Mouse (Mus musculus) neural tube, embryonic 15.5 days (tissue): ENCODE results near the gene 6430531B16Rik. TPM values are rescaled to one million over a fixed set of nuclear protein-coding genes. Genes with fewer than 3 reads are reported as not detected.

ENCODE experiments used
- ATAC-seq: fragments of 200-750 bp; cut with Nextera tagmentation; 2 replicates; pipeline ENCODE4 v1.8.0; 2017; ENCODE audit warnings: mild to moderate bottlenecking, moderate TSS enrichment, moderate library complexity; ENCODE audit not compliant: low FRiP score
- H3K27ac ChIP-seq: fragments of 300-500 bp; sonication (generic); replicated peaks from 2 replicates; pipeline ENCODE4 v1.5.1; 2015; ENCODE audit warnings: mild to moderate bottlenecking, inconsistent platforms
- H3K27me3 ChIP-seq: fragments of 300-500 bp; sonication (generic); replicated peaks from 2 replicates; pipeline ENCODE4 v1.6.1; 2015; ENCODE audit warnings: inconsistent platforms
- H3K36me3 ChIP-seq: fragments of 300-500 bp; sonication (generic); 2 replicates; pipeline ENCODE4 v1.6.1; 2015; ENCODE audit warnings: inconsistent platforms
- H3K4me1 ChIP-seq: fragments of 300-500 bp; sonication (generic); 2 replicates; pipeline ENCODE4 v1.6.1; 2015; ENCODE audit warnings: inconsistent platforms
- H3K4me2 ChIP-seq: fragments of 300-500 bp; sonication (generic); 2 replicates; pipeline ENCODE4 v1.6.1; 2015; ENCODE audit warnings: inconsistent platforms, mild to moderate bottlenecking, moderate library complexity
- H3K4me3 ChIP-seq: fragments of 300-500 bp; sonication (generic); replicated peaks from 2 replicates; pipeline ENCODE4 v1.5.1; 2015; ENCODE audit warnings: mild to moderate bottlenecking, inconsistent platforms
- H3K9ac ChIP-seq: fragments of 300-500 bp; sonication (generic); replicated peaks from 2 replicates; pipeline ENCODE4 v1.6.1; 2015; ENCODE audit warnings: mild to moderate bottlenecking, inconsistent platforms
- H3K9me3 ChIP-seq: fragments of 300-500 bp; sonication (generic); replicated peaks from 2 replicates; pipeline ENCODE4 v1.6.1; 2016; ENCODE audit warnings: inconsistent platforms
- WGBS: fragments of 180-500 bp; shearing (Covaris S2); methylation state at CpG from one replicate; pipeline ENCODE4 v1.1.7; 2015; ENCODE audit warnings: mixed read lengths; 5-methylcytosine and 5-hydroxymethylcytosine counted together
- polyA plus RNA-seq: library from polyadenylated mRNA; unstranded; fragments of >200 nt; fragmentation: Nextera tagmentation; extraction: Ambion mirVana; gene quantifications from 2 replicates; pipeline ENCODE4 v1.2.1, GENCODE M21; 2015

The 6430531B16Rik gene
- polyA plus RNA-seq, 1 experiment from 2014 or later = 0.82 TPM

DNA sequence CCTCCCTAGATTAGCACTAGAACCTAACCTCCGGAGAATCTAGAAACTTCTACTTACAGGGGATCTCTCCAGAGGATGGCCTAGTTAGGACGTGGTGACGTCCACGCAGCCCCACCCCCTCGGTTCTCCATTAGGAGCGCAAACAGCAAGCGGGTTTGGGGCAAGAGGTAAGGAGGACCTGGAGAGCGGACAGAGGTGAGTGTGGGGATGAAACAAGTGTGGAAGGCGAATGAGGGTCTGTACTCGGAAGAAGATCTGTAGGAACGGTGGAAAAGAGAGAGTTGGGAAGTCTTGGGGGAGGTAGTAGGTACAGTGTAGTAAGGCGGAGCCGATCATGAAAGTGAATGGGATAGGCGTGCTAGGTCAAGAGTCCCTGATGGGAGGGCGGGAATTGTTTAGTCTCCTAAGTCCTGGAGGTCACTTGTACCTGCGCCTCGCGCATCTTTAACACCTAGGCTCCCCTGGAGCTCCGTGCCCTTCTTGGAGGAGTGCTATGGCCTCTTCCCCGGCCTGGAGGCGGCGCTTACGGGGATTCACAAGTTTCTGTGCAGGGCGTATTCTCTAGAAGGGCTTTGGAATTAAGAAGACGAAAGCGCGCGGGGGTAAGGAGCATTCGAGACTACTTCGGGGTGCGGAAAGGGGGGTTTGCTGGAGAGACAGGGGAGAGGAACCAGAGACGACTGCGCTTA is 28.1 kb downstream of the 6430531B16Rik start:
- WGBS = 1% methylated on average over 33 of the region's 33 CpGs
- peak; percentile 59; the same call in 1 of the 2 replicates for ATAC-seq
- Histone ChIP-seq H3K9me3 (no peaks in the 10 kb centered on the region), H3K27ac (no peak overlapping the region), H3K4me3 (peak overlapping the region; percentile 44), H3K4me2 (peak overlapping the region; percentile 84), H3K9ac (peak overlapping the region; percentile 45), H3K36me3 (no peaks in the 10 kb centered on the region), H3K4me1 (peaks cover 17% of the 10 kb centered on the region), H3K27me3 (peaks cover 72% of the 10 kb centered on the region)

DNA sequence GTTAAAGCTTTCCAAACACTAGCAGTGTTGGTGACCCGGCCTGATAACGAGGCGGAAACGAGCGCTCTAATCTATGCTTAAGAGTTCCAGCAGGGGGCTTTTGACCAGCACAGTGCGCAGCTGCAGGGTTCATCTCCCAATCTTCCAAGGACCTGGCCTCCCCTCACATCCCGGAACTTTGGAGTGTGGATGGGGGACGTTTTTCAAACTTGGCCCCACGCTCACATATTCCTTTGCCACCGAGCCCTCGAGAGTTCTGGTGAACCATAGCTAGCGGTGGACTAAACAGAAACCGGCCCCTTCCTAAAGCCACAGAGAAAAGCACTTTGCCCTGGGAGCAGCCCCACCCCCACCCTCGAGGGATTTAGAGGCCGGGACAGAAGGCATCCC is 28.7 kb downstream of the 6430531B16Rik start:
- ATAC-seq = peak; percentile 73
- peak overlapping the region; percentile 44 for H3K4me3 ChIP-seq
- H3K27me3 ChIP-seq = peaks cover 77% of the 10 kb centered on the region
- H3K4me1 ChIP-seq = peaks cover 19% of the 10 kb centered on the region
- no peaks in the 10 kb centered on the region for H3K9me3 ChIP-seq
- H3K27ac ChIP-seq = no peak overlapping the region
- peak overlapping the region; percentile 84 for H3K4me2 ChIP-seq
- no peaks in the 10 kb centered on the region for H3K36me3 ChIP-seq
- under 1% methylated on average over 15 of the region's 15 CpGs for WGBS
- H3K9ac ChIP-seq = peak overlapping the region; percentile 45

DNA sequence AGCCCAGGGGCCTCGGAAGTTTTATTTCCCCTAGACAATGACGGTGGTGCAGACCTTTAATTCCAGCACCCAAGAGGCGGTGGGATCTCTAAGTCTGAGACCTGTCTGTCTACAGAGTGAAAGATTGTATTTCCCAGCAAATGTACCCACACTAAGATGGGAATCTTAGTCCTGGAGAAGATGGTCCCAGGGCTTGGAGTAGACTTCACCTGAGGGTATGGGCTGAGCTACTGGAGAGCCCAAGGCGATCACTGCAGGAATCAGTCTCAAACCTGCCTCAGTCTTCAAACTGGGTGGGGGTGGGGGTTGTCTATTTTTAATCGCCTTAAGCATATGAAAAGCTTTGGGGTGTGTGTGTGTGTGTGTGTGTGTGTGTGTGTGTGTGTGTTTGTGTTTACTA is 32.5 kb downstream of the 6430531B16Rik start:
- Histone ChIP-seq H3K27me3 (peaks cover 96% of the 10 kb centered on the region), H3K4me1 (peaks cover 31% of the 10 kb centered on the region), H3K27ac (no peak overlapping the region), H3K9ac (no peak overlapping the region), H3K4me3 (no peak overlapping the region), H3K4me2 (no peak overlapping the region), H3K36me3 (no peaks in the 10 kb centered on the region), H3K9me3 (no peaks in the 10 kb centered on the region)
- ATAC-seq = no peak
- WGBS = 21% methylated on average over 5 of the region's 5 CpGs

DNA sequence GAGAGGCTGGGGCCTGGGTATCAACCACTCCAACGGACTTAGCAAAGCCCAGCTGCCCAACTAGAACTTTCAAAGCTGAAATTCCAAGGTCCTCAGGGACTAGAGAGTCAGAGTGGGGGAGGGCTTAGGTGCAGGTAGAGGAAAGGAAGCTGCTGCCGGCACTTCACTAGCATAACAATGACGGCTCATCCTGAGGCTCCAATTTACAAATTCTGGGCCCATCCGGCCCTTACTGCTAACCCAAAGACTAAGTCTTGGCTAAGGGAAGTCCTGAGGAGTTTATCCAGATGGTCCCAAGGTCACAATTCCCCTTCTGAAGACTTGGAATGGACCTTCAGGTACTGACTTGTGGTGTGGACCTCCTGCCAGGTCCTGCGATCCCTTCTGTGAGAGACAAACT is 33.0 kb downstream of the 6430531B16Rik start:
- no peak overlapping the region for H3K27ac ChIP-seq
- H3K4me3 ChIP-seq = no peak overlapping the region
- peaks cover 27% of the 10 kb centered on the region for H3K4me1 ChIP-seq
- no peak overlapping the region for H3K4me2 ChIP-seq
- ATAC-seq = no peak
- H3K36me3 ChIP-seq = no peaks in the 10 kb centered on the region
- WGBS = 14% methylated on average over 5 of the region's 5 CpGs
- H3K27me3 ChIP-seq = peaks cover 96% of the 10 kb centered on the region
- H3K9me3 ChIP-seq = no peaks in the 10 kb centered on the region
- no peak overlapping the region for H3K9ac ChIP-seq

DNA sequence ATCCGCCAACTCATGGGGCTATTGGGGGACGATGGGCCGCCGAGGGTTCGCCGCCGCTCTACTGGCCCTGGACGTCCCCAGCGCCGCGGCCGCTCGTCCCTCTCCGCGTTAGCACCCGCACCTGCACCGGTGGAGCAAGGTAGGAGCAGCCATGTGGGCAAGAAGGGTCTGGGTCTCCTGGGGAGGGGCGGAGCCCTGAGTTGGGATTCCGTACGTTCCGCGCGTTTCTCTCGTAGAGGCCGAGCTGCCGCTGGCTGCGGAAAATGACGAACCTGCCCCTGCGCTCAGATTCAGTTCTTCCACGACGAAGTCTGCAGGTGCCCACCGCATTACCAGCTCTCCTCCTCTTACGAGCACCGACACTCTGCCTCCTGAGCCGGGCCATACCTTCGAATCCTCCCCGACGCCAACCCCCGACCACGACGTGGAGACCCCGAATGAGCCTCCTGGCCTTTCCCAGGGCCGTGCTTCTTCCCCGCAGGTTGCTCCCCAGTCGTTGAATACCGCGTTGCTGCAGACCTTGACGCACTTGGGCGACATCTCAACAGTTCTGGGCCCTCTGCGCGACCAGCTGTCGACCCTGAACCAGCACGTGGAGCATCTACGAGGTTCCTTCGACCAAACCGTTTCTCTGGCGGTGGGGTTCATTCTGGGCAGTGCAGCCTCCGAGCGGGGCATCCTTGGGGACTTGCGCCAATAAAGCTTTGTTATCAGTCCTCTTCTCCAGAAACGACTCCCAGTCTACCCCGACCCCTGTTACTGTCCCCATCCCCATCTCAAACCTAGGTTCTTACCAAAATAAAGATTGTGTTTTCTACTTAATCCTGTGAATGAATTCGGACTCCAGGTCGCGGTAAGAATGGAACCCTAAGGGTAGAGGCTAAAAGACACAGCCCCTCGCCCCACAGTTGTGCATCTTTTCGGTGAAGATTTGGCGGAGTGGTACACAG is 34.0 kb downstream of the 6430531B16Rik start:
- WGBS = 3% methylated on average over 68 of the region's 68 CpGs
- H3K36me3 ChIP-seq = no peaks in the 10 kb centered on the region
- H3K27me3 ChIP-seq = peaks cover 92% of the 10 kb centered on the region
- ATAC-seq = no peak
- no peaks in the 10 kb centered on the region for H3K9me3 ChIP-seq
- H3K27ac ChIP-seq = no peak overlapping the region
- peak overlapping the region; percentile 57 for H3K4me2 ChIP-seq
- peak overlapping the region; percentile 33 for H3K4me3 ChIP-seq
- H3K4me1 ChIP-seq = peaks cover 17% of the 10 kb centered on the region
- H3K9ac ChIP-seq = no peak overlapping the region

DNA sequence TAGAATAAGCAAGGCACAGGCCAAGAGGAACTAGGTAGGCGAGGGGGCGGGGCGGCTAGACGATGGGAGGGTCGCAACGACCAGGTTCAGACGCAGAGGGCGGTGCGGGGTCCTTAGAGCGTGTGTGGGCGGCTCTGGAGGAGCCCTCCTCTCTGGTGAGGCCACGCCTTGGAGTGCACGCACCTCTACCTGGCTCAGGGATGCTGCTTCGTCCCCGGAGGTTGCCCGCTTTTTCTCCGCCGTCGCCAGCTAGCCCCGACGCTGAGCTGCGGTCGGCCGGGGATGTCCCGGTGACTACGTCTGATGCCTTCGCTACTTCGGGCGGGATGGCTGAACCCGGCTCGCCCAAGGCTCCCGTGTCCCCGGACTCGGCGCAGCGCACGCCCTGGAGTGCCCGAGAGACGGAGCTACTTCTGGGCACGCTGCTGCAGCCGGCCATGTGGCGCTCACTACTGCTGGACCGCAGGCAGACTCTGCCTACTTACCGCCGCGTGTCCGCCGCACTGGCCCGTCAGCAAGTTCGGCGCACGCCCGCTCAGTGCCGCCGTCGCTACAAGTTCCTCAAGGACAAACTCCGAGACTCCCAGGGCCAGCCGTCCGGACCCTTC is 34.8 kb downstream of the 6430531B16Rik start, which contains the start of gene Utf1:
TSS of gene Utf1 (plus strand) at position 116 of the 608 bp plus-strand sequence.
- Histone ChIP-seq H3K36me3 (no peaks in the 10 kb centered on the region), H3K27ac (no peak within 1 kb of the TSS), H3K9ac (no peak within 1 kb of the TSS), H3K27me3 (peaks cover 89% of the 10 kb centered on the region), H3K9me3 (no peaks in the 10 kb centered on the region), H3K4me2 (peak within 1 kb of the TSS; percentile 57), H3K4me3 (peak within 1 kb of the TSS; percentile 33), H3K4me1 (peaks cover 16% of the 10 kb centered on the region)
- under 1% methylated on average over 56 of the region's 59 CpGs for WGBS
- 0 out of 2 replicates have a peak, but pooled peaks have one; percentile 38 for ATAC-seq

DNA sequence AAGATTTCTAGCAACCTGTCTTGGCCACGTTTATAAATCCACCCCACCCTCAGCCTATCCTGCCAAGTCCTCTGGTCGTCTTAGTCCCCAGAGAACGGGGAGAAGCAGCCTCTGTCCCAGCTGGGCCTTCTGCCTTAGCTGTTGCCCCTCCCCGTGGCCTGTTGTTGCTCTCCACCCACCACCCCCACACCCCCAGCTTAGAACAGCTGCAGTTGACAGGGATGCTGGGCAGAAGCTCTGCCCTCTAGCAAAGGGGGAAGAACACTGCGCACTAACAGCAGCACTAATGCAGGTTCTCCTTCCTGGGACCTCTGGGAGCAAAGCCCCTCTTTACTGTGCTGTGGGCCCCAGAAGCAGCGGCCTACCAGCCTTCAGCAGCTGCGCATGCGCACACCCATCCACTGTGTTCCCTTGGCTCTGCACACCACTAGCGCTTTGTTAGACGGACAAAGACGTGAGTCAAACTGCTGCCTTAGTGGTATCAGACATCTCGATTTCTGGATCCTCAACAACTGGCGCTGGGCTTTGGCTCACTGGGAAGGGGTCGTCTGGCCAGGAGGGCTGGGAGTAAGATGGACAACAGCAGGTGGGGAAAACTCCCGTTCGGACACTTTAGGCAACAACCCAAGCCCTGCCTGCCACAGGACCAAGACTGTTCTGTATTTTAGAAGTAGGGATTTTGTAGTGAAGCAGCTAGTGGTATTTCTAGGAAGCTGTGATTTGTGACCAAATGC is 37.9 kb downstream of the 6430531B16Rik start:
- Histone ChIP-seq H3K36me3 (0 out of 2 replicates have a peak, but pooled peaks cover 8% of the 10 kb centered on the region), H3K9me3 (no peaks in the 10 kb centered on the region), H3K9ac (no peak overlapping the region), H3K27me3 (peaks cover 59% of the 10 kb centered on the region), H3K4me3 (no peak overlapping the region), H3K4me2 (no peak overlapping the region), H3K4me1 (peaks cover 16% of the 10 kb centered on the region), H3K27ac (no peak overlapping the region)
- no peak for ATAC-seq
- 67% methylated on average over 16 of the region's 16 CpGs for WGBS

DNA sequence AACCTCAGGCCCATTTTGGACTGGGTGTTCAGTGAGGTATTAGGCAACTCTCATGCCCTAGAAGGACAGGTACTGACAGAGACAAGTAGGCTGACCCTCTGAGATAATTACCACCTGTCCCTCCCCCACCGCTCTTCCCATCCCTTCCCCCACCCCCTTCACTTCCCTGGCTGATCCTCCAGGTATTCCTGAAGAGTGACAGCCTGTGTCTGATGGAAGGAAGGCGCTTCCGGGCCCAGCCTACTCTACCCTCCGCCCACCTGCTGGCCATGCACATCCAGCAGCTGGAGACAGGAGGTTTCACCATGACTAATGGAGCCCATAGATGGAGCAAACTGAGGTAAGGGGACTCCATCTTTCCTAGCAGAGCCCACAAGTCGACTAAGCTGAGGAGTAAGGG is 40.7 kb downstream of the 6430531B16Rik start:
- Histone ChIP-seq H3K27me3 (peaks cover 31% of the 10 kb centered on the region), H3K4me1 (no peaks in the 10 kb centered on the region), H3K9ac (no peak overlapping the region), H3K27ac (no peak overlapping the region), H3K4me2 (no peak overlapping the region), H3K4me3 (no peak overlapping the region), H3K9me3 (no peaks in the 10 kb centered on the region), H3K36me3 (peaks cover 25% of the 10 kb centered on the region)
- 79% methylated on average over 5 of the region's 5 CpGs for WGBS
- no peak for ATAC-seq

DNA sequence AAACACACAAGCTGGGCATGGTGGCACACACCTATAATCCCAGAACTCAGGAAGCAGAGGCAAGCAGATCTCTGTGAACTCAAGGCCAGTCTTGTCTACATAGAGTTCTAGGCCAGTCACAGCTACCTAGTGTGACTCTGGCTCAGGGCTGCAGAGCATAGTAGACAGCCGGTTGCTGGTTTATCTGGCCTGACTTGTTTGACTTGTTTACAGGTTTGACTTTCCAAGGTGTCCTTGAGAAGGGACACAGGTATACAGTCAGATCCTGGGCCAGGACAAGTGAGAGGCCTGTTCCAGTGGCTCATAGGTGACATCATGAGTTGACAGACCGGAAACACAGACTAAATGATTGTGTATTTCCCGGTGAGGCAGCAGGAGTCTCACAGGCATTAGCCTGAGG is 41.4 kb downstream of the 6430531B16Rik start:
- 78% methylated on average over 3 of the region's 3 CpGs for WGBS

DNA sequence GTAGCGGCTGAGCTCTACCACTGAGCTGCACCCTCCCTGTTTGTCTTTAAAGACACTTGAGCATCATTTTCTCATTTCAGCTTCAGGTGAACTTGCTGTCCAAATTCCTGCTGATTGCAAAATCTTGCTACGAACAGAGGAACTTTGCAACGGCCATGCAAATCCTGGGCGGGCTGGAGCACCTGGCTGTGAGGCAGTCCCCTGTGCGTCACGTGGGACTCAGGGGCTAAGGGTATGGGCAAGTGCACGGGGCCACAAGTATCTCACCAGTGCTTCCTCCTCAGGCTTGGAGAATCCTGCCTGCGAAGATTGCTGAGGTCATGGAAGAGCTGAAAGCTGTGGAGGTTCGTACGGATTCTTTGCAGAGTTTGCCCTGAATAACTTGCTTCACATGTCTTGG is 41.9 kb downstream of the 6430531B16Rik start:
- H3K4me1 ChIP-seq = no peaks in the 10 kb centered on the region
- H3K9ac ChIP-seq = no peak overlapping the region
- H3K9me3 ChIP-seq = no peaks in the 10 kb centered on the region
- ATAC-seq = no peak
- no peak overlapping the region for H3K4me3 ChIP-seq
- H3K36me3 ChIP-seq = peaks cover 33% of the 10 kb centered on the region
- peaks cover 20% of the 10 kb centered on the region for H3K27me3 ChIP-seq
- no peak overlapping the region for H3K27ac ChIP-seq
- H3K4me2 ChIP-seq = no peak overlapping the region
- WGBS = 87% methylated on average over 10 of the region's 10 CpGs

More for the DNA sequence above, 41.4 kb downstream of the 6430531B16Rik start:
- H3K36me3 ChIP-seq = peaks cover 29% of the 10 kb centered on the region
- H3K9ac ChIP-seq = no peak overlapping the region
- no peak overlapping the region for H3K27ac ChIP-seq
- no peaks in the 10 kb centered on the region for H3K9me3 ChIP-seq
- ATAC-seq = no peak
- H3K4me2 ChIP-seq = no peak overlapping the region
- H3K4me1 ChIP-seq = no peaks in the 10 kb centered on the region
- no peak overlapping the region for H3K4me3 ChIP-seq
- peaks cover 25% of the 10 kb centered on the region for H3K27me3 ChIP-seq

DNA sequence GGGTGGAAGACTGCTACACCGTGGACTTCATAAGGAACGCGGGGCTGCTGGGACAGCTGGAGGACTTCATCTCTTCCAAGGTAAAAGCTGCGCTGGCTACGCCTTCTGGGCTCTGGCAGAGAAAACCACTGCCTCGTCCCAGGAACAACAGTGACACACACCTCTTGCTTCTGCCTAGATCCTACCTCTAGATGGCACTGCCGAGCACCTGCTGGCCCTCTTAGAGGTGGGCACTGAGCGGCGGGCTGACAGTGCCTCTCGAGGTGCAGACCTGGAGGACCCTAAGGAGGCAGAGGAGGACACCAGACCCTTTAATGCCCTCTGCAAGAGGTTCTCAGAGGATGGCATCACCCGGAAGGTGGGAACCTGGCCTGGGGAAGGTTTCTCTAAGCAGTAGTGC is 47.8 kb downstream of the 6430531B16Rik start:
- Histone ChIP-seq H3K4me3 (no peak overlapping the region), H3K9ac (no peak overlapping the region), H3K36me3 (peaks cover 63% of the 10 kb centered on the region), H3K4me2 (no peak overlapping the region), H3K27me3 (peaks cover 2% of the 10 kb centered on the region; the same call in 1 of the 2 replicates), H3K4me1 (no peaks in the 10 kb centered on the region), H3K27ac (no peak overlapping the region), H3K9me3 (no peaks in the 10 kb centered on the region)
- no peak; the same call in 1 of the 2 replicates for ATAC-seq
- WGBS = 18% methylated on average over 11 of the region's 11 CpGs
